Mouse (Mus musculus) midbrain, embryonic 15.5 days (tissue): ENCODE data around the gene Npy. TPM values are rescaled to one million over a fixed set of nuclear protein-coding genes. Genes with fewer than 3 reads are reported as not detected.

Experiments used
- ATAC-seq: fragments of 200-750 bp; cut with Nextera tagmentation; replicated peaks from 2 replicates; pipeline ENCODE4 v1.8.0; 2017; ENCODE audit warnings: moderate TSS enrichment
- H3K27ac ChIP-seq: fragments of 300-500 bp; sonication (generic); 2 replicates; pipeline ENCODE4 v1.5.1; 2015; ENCODE audit warnings: mild to moderate bottlenecking, inconsistent platforms
- H3K27me3 ChIP-seq: fragments of 300-500 bp; sonication (generic); replicated peaks from 2 replicates; pipeline ENCODE4 v1.6.1; 2015; ENCODE audit warnings: inconsistent platforms
- H3K36me3 ChIP-seq: fragments of 300-500 bp; sonication (generic); replicated peaks from 2 replicates; pipeline ENCODE4 v1.6.1; 2015; ENCODE audit warnings: inconsistent platforms
- H3K4me1 ChIP-seq: fragments of 300-500 bp; sonication (generic); 2 replicates; pipeline ENCODE4 v1.6.1; 2015; ENCODE audit warnings: inconsistent platforms
- H3K4me2 ChIP-seq: fragments of 300-500 bp; sonication (generic); 2 replicates; pipeline ENCODE4 v1.6.1; 2015; ENCODE audit warnings: inconsistent platforms, mild to moderate bottlenecking, moderate library complexity
- H3K4me3 ChIP-seq: fragments of 300-500 bp; sonication (generic); 2 replicates; pipeline ENCODE4 v1.5.1; 2015; ENCODE audit warnings: mild to moderate bottlenecking, inconsistent platforms
- H3K9ac ChIP-seq: fragments of 300-500 bp; sonication (generic); 2 replicates; pipeline ENCODE4 v1.6.1; 2015; ENCODE audit warnings: mild to moderate bottlenecking, inconsistent platforms
- H3K9me3 ChIP-seq: fragments of 300-500 bp; sonication (generic); 2 replicates; pipeline ENCODE4 v1.6.1; 2016; ENCODE audit warnings: inconsistent platforms
- WGBS: fragments of 180-500 bp; shearing (Covaris S2); methylation state at CpG from one replicate; pipeline ENCODE4 v1.1.7; 2015; ENCODE audit warnings: mixed read lengths; 5-methylcytosine and 5-hydroxymethylcytosine counted together
- polyA plus RNA-seq: library from polyadenylated mRNA; unstranded; fragments of >200 nt; fragmentation: Nextera tagmentation; extraction: Ambion mirVana; gene quantifications from 2 replicates; pipeline ENCODE4 v1.2.1, GENCODE M21; 2015

Npy gene
- polyA plus RNA-seq, result 99.7 and 150 TPM in 2 replicates

DNA sequence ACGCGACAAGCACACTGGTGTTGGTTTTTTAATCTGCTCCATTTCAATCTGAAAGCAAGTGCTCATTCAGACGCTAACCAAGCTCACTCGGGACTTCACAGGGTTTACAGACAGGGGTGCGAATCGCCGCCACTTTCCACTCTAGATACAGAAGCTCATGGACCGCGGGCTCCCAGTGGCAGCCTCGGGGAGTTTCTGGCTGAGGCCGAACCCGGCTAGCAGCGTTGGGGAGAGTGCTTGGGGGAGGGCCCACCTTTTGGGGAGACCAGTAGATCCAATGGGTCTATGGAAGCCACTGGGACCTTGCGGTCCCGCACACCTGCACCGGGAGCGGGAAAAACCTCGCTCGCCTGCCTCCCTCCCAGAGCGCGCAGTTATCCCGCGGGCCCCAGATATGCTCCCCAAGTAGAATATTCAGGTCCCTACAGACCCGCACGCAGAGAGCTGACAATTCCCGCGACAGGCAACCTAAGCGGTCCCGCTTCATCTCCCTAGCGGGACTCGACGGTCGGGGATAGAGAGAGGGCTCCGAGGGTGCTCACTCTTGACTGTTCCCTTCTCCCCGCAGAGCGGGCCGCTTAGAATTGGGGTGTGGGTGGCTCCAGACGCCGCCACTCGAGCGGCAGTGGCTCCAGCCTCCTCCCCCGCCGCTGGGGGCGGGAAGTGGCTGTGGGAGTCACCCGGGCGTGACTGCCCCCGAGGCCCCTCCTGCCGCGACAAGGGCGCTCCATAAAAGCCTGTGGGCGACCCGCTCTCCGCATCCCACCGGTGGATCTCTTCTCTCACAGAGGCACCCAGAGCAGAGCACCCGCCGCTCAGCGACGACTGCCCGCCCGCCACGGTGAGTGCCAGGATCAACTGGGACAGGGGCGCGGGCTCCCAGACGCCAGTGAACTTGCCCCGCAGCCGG lies at the start of gene Npy:
Gene Npy, plus strand, starts transcription at position 750 of the 910 bp plus-strand sequence.
- Histone ChIP-seq H3K27ac (no peak within 1 kb of the TSS), H3K36me3 (no peaks in the 10 kb centered on the region), H3K4me3 (peak within 1 kb of the TSS; percentile 40), H3K9me3 (no peaks in the 10 kb centered on the region), H3K4me1 (peaks cover 14% of the 10 kb centered on the region), H3K9ac (peak within 1 kb of the TSS; percentile 26), H3K4me2 (peak within 1 kb of the TSS; percentile 74), H3K27me3 (peaks cover 36% of the 10 kb centered on the region)
- under 1% methylated on average over 61 of the region's 66 CpGs for WGBS
- peak; percentile 80 for ATAC-seq

GRCm38 (mm10) chr6:49775006-49775405 lies 47.5 kb upstream of the Npy start:
- Histone ChIP-seq H3K36me3 (no peaks in the 10 kb centered on the region), H3K27ac (no peak overlapping the region), H3K4me1 (peaks cover 27% of the 10 kb centered on the region), H3K4me3 (no peak overlapping the region), H3K27me3 (no peaks in the 10 kb centered on the region), H3K9me3 (no peaks in the 10 kb centered on the region), H3K4me2 (no peak overlapping the region), H3K9ac (no peak overlapping the region)
- no peak for ATAC-seq
- WGBS, result 59% methylated on average over 8 of the region's 8 CpGs

GRCm38 (mm10) chr6:49778109-49778508 lies 44.4 kb upstream of the Npy start:
- H3K36me3 ChIP-seq, result no peaks in the 10 kb centered on the region
- no peak overlapping the region for H3K9ac ChIP-seq
- no peak; the same call in 1 of the 2 replicates for ATAC-seq
- WGBS, result 72% methylated on average over 13 of the region's 13 CpGs
- 0 out of 2 replicates have a peak overlapping the region, but pooled peaks have one; percentile 25 for H3K27ac ChIP-seq
- no peaks in the 10 kb centered on the region for H3K9me3 ChIP-seq
- no peak overlapping the region for H3K4me3 ChIP-seq
- no peak overlapping the region for H3K4me2 ChIP-seq
- H3K4me1 ChIP-seq, result peaks cover 23% of the 10 kb centered on the region
- no peaks in the 10 kb centered on the region for H3K27me3 ChIP-seq

DNA sequence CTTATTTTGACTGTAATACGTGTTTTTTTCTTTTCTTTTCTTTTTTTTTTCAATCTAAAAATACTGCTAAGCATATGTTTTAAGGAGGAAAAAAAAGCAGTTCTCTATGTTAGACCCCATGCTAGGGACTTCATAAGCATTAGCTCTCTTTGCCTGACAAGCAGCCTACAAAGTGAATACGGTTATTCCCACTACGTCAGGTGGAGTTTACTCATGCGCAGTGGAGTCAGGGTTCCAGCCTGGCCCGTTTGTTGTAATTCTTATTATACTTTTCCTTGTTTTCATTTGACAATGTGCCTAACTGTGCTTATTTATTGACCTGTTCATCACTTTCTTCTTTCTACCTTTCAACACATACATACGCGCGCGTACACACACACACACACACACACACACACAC lies 43.8 kb upstream of the Npy start:
- Histone ChIP-seq H3K9me3 (no peaks in the 10 kb centered on the region), H3K36me3 (no peaks in the 10 kb centered on the region), H3K4me2 (no peak overlapping the region), H3K27me3 (no peaks in the 10 kb centered on the region), H3K4me1 (peaks cover 21% of the 10 kb centered on the region), H3K9ac (no peak overlapping the region), H3K27ac (0 out of 2 replicates have a peak overlapping the region, but pooled peaks have one; percentile 25), H3K4me3 (no peak overlapping the region)
- WGBS, result 78% methylated on average over 9 of the region's 9 CpGs
- ATAC-seq, result 0 out of 2 replicates have a peak, but pooled peaks have one; percentile 30

- Histone ChIP-seq H3K4me1 (peaks cover 21% of the 10 kb centered on the region), H3K36me3 (no peaks in the 10 kb centered on the region), H3K4me2 (no peak overlapping the region), H3K27me3 (no peaks in the 10 kb centered on the region), H3K9ac (no peak overlapping the region), H3K27ac (peak overlapping the region; percentile 24; the same call in 1 of the 2 replicates), H3K4me3 (no peak overlapping the region), H3K9me3 (no peaks in the 10 kb centered on the region)
- ATAC-seq, result no peak
- whole genome bisulfite sequencing, result 15% methylated on average over 7 of the region's 7 CpGs
Measured at GRCm38 (mm10) chr6:49779606-49780005, 42.9 kb upstream of the Npy start.

DNA sequence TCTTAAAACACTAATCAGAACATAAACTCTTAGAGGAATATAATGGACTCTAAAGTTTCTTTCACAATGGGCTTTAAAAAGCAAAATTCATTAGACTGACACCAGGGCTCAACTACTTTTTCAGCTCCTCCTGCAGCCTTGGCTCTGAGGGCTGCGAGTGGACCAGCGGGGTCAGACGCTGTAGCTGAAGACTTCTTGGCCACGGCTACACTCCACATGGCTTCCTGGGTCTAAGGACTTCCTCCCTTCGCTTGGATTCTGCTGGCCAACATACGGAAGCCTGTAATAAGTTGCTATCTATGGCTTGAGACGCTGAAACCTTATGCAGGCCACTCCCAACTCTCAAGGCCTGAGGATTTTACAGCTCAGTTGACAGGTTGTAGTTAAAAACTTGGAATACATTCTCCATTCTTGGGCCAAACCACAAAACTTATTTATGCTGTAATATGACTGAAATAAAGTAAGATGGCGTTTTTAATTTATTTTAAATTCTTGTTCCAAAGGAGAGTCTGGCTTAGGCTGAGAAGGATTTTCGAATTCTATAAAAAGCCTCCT lies 41.6 kb upstream of the Npy start:
- Histone ChIP-seq H3K4me3 (no peak overlapping the region), H3K9ac (no peak overlapping the region), H3K9me3 (no peaks in the 10 kb centered on the region), H3K27me3 (no peaks in the 10 kb centered on the region), H3K4me2 (no peak overlapping the region), H3K27ac (no peak overlapping the region), H3K4me1 (peaks cover 21% of the 10 kb centered on the region), H3K36me3 (no peaks in the 10 kb centered on the region)
- ATAC-seq, result no peak
- 90% methylated on average over 9 of the region's 9 CpGs for WGBS

DNA sequence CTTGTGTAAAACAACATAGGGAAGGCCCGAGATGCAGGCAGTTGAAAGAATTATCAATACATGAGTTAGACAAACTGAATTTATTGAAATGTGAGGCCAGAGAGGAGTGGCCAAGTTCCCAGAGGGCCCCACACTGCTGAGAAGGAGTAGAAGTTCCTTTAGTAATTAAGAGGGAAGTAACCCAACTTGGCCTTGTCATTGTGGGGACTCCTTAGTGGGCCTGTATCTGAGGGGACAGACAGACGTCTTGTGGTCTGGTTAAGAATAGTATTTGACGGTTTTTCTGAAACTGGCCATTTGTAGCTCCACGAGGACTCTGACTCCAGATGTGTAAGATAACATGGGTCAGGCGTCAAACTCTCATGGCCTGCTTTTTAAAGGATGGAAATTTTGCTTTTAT lies 40.7 kb upstream of the Npy start:
- Histone ChIP-seq H3K9me3 (no peaks in the 10 kb centered on the region), H3K36me3 (no peaks in the 10 kb centered on the region), H3K4me1 (peaks cover 21% of the 10 kb centered on the region), H3K4me3 (no peak overlapping the region), H3K27me3 (no peaks in the 10 kb centered on the region), H3K27ac (no peak overlapping the region), H3K4me2 (no peak overlapping the region), H3K9ac (no peak overlapping the region)
- 89% methylated on average over 5 of the region's 5 CpGs for WGBS
- ATAC-seq, result no peak

DNA sequence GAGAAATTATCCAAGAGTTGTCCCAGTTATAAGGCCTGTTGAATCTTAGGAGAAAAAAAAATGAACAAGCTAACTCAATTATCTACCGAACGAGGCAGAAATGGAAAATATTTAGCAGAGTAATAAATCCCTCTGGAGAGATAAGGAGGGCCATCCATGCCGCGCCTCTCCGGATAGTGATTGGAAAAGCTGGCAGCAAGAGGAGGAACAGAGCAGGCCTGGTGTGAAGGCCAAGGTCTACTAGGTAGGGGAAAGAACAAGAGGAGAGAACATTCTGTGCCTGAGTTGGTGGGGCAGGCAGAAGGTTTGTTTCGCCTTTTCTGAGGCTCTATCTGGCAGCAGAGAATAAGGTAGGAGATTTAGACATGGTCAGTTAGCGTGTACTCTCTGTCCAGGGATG lies 39.8 kb upstream of the Npy start:
- H3K4me3 ChIP-seq, result no peak overlapping the region
- peaks cover 21% of the 10 kb centered on the region for H3K4me1 ChIP-seq
- 87% methylated on average over 7 of the region's 7 CpGs for WGBS
- H3K27me3 ChIP-seq, result no peaks in the 10 kb centered on the region
- H3K4me2 ChIP-seq, result no peak overlapping the region
- no peak overlapping the region for H3K27ac ChIP-seq
- H3K9ac ChIP-seq, result no peak overlapping the region
- ATAC-seq, result no peak
- no peaks in the 10 kb centered on the region for H3K9me3 ChIP-seq
- no peaks in the 10 kb centered on the region for H3K36me3 ChIP-seq

GRCm38 (mm10) chr6:49792524-49792923 lies 30.0 kb upstream of the Npy start:
- H3K27ac ChIP-seq, result no peak overlapping the region
- H3K9me3 ChIP-seq, result no peaks in the 10 kb centered on the region
- H3K4me1 ChIP-seq, result no peaks in the 10 kb centered on the region
- H3K36me3 ChIP-seq, result no peaks in the 10 kb centered on the region
- no peak overlapping the region for H3K4me3 ChIP-seq
- no peak overlapping the region for H3K4me2 ChIP-seq
- H3K27me3 ChIP-seq, result no peaks in the 10 kb centered on the region
- no peak for ATAC-seq
- H3K9ac ChIP-seq, result no peak overlapping the region
- 66% methylated on average over 12 of the region's 12 CpGs for whole genome bisulfite sequencing

GRCm38 (mm10) chr6:49804105-49804504 lies 18.4 kb upstream of the Npy start:
- Histone ChIP-seq H3K27me3 (no peaks in the 10 kb centered on the region), H3K4me2 (no peak overlapping the region), H3K27ac (no peak overlapping the region), H3K4me1 (peaks cover 3% of the 10 kb centered on the region; the same call in 1 of the 2 replicates), H3K9me3 (no peaks in the 10 kb centered on the region), H3K36me3 (no peaks in the 10 kb centered on the region), H3K9ac (no peak overlapping the region), H3K4me3 (no peak overlapping the region)
- WGBS, result 44% methylated on average over 8 of the region's 8 CpGs
- ATAC-seq, result 0 out of 2 replicates have a peak, but pooled peaks have one; percentile 24

GRCm38 (mm10) chr6:49808076-49808475 lies 14.4 kb upstream of the Npy start:
- H3K4me1 ChIP-seq, result peaks cover 3% of the 10 kb centered on the region; the same call in 1 of the 2 replicates
- H3K36me3 ChIP-seq, result no peaks in the 10 kb centered on the region
- H3K4me3 ChIP-seq, result peak overlapping the region; percentile 15; the same call in 1 of the 2 replicates
- no peak for ATAC-seq
- 16% methylated on average over 13 of the region's 13 CpGs for WGBS
- H3K4me2 ChIP-seq, result peak overlapping the region; percentile 36
- H3K9ac ChIP-seq, result 0 out of 2 replicates have a peak overlapping the region, but pooled peaks have one; percentile 10
- H3K27me3 ChIP-seq, result 0 out of 2 replicates have a peak, but pooled peaks cover 2% of the 10 kb centered on the region
- H3K9me3 ChIP-seq, result no peaks in the 10 kb centered on the region
- no peak overlapping the region for H3K27ac ChIP-seq

DNA sequence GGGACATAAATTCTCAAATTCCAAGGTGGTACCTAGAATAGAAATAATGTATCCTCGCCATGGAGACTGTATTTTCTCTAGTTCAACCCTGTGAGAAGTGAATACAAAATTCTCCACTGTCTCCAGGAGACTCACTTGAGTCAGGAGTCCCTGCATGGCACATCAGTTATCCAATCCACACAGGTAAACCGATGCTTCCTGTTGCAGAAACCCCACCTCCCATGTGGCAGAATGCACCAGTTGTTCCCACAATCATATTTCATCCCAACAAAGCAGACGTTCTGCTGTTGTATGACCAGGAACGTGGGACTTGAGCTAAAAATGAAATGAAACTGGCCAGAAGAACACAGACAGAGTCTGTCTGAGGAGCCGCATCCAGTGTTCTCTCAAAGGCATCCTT lies 5.3 kb upstream of the Npy start:
- Histone ChIP-seq H3K4me2 (no peak overlapping the region), H3K9ac (no peak overlapping the region), H3K36me3 (no peaks in the 10 kb centered on the region), H3K27me3 (peaks cover 11% of the 10 kb centered on the region; the same call in 1 of the 2 replicates), H3K4me1 (peaks cover 5% of the 10 kb centered on the region), H3K27ac (no peak overlapping the region), H3K4me3 (no peak overlapping the region), H3K9me3 (no peaks in the 10 kb centered on the region)
- WGBS, result 84% methylated on average over 5 of the region's 5 CpGs
- ATAC-seq, result no peak
